Mouse (Mus musculus): ENCODE data around the gene Etv6. TPM values are rescaled to one million over a fixed set of nuclear protein-coding genes. Genes with fewer than 3 reads are reported as not detected.

The Etv6 gene
- total and polyA plus RNA-seq, 2 experiments from 2014 or later = 6.1 to 30.3 TPM

DNA sequence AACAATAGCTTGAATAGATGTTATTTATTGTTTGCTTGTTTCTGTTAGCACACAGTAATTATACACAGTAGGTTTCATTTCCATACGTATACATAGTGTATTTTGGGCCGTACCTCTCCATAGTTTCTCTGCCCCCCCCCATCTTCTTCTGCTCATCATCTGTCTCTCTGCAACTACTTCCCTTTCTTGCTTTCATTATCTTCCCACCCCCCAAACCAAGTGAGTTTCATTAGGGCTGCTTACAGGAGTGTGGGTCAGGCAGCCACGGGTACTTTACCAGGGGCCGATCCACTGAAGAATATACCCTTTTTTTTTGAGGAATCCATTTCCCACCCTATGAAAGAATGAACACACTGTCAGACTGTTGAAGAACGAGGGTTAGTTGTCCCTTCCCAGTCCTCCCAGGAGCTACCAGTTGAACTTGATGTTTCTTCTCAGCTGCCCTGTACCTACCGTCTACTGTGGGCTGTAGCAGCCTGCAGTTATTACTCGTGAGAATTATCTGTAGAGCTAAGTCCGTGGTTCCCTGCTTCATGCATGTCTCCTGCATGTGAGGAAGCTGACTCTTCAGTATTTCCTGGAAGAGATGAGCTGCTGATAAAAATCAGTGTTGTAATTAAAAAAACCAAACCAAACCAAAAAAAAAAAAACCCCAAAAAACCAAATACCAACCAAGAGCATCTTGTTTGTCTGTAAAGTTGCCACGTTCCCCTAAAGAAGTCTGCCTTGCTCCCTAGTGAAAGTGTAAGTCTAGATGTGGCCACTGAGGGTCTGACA is 9.8 kb downstream of the Etv6 start:
- H3K27me3 ChIP-seq (ENCODE audit: control insufficient read depth, insufficient read depth, low read length) = no peaks in the 10 kb centered on the region
- H3K4me1 ChIP-seq (ENCODE audit: control insufficient read depth, insufficient read depth) = peaks cover 66% of the 10 kb centered on the region
- H3K4me2 ChIP-seq (ENCODE audit: low read depth, low read length) = no peak overlapping the region
- 66% methylated on average over 9 of the region's 9 CpGs for WGBS
- DNase-seq (ENCODE audit: low spot score) (no peak), ATAC-seq (ENCODE audit: insufficient read depth, low read depth) (no peak)
- no peaks in the 10 kb centered on the region for H3K9me3 ChIP-seq (replicated peaks; ENCODE audit: control insufficient read depth, low read length)
- H3K27ac ChIP-seq (ENCODE audit: low read depth) = no peak overlapping the region
- H3K9ac ChIP-seq (replicated peaks; ENCODE audit: low read depth, low read length) = no peak overlapping the region
- TF ChIP-seq CTCF (IDR thresholded peaks at IDR 0.05; ENCODE audit: low read depth) (no peak), EP300 (IDR thresholded peaks at IDR 0.05; ENCODE audit: low read depth) (no peak)
- no peaks in the 10 kb centered on the region for H3K36me3 ChIP-seq (replicated peaks; ENCODE audit: control insufficient read depth, insufficient read depth, low read length)
- no peak overlapping the region for H3K4me3 ChIP-seq (ENCODE audit: low read depth, low read length)

DNA sequence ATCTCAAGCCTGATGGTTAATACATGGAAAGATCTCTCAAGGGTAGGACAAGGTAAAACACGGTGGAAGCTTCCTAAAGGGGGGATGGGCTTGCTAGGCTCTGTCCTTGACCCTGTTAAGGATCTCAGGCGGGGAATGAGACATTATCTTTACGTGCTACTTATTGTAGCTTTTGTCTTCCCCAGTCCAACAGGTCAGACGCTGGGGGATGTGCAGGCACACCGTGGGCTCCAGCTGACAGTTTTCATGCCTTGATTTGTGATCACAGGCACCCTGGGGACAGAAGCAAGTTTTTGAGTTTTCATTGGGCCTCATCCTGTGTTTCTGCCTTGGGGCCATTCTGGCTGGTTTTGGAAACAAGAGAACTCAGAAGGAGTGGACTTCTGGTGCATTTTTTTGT is 10.6 kb downstream of the Etv6 start:
- ATAC-seq (ENCODE audit: insufficient read depth, low read depth) (no peak), DNase-seq (ENCODE audit: low spot score) (no peak)
- Histone ChIP-seq H3K36me3 (replicated peaks; ENCODE audit: control insufficient read depth, insufficient read depth, low read length) (no peaks in the 10 kb centered on the region), H3K9ac (replicated peaks; ENCODE audit: low read depth, low read length) (no peak overlapping the region), H3K27me3 (ENCODE audit: control insufficient read depth, insufficient read depth, low read length) (no peaks in the 10 kb centered on the region), H3K4me3 (ENCODE audit: low read depth, low read length) (no peak overlapping the region), H3K4me1 (ENCODE audit: control insufficient read depth, insufficient read depth) (peaks cover 59% of the 10 kb centered on the region), H3K4me2 (ENCODE audit: low read depth, low read length) (no peak overlapping the region), H3K27ac (ENCODE audit: low read depth) (no peak overlapping the region), H3K9me3 (replicated peaks; ENCODE audit: control insufficient read depth, low read length) (no peaks in the 10 kb centered on the region)
- TF ChIP-seq EP300 (IDR thresholded peaks at IDR 0.05; ENCODE audit: low read depth) = no peak
- TF ChIP-seq CTCF (IDR thresholded peaks at IDR 0.05; ENCODE audit: low read depth) = no peak
- WGBS = 29% methylated on average over 5 of the region's 5 CpGs

DNA sequence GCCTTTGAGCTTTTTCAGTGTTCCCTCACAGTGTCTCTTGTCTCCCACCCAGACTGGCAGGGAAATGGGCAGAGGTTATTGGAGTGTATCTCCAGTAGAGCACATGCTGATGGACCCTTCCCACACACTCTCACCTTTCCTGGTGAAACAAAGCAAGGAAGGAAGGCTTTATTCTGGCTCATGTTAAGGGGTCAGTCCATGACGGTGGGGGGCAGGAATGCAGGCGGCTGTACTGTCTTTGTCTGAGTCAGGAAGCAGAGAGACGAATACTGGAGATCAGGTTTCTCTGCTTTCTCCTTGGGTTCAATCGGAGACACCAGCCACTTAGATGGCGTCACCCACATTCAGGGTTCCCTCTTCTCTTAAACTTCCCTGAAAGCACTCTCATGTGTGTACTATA is 11.7 kb downstream of the Etv6 start:
- H3K4me3 ChIP-seq (ENCODE audit: low read depth, low read length) = no peak overlapping the region
- no peak overlapping the region for H3K27ac ChIP-seq (ENCODE audit: low read depth)
- H3K36me3 ChIP-seq (replicated peaks; ENCODE audit: control insufficient read depth, insufficient read depth, low read length) = no peaks in the 10 kb centered on the region
- DNase-seq (ENCODE audit: low spot score) = no peak
- H3K4me2 ChIP-seq (ENCODE audit: low read depth, low read length) = no peak overlapping the region
- TF ChIP-seq EP300 (IDR thresholded peaks at IDR 0.05; ENCODE audit: low read depth) = no peak
- TF ChIP-seq CTCF (IDR thresholded peaks at IDR 0.05; ENCODE audit: low read depth) = no peak
- H3K9ac ChIP-seq (replicated peaks; ENCODE audit: low read depth, low read length) = no peak overlapping the region
- ATAC-seq (ENCODE audit: insufficient read depth, low read depth) = no peak
- H3K4me1 ChIP-seq (ENCODE audit: control insufficient read depth, insufficient read depth) = peaks cover 53% of the 10 kb centered on the region
- no peaks in the 10 kb centered on the region for H3K9me3 ChIP-seq (replicated peaks; ENCODE audit: control insufficient read depth, low read length)
- 62% methylated on average over 5 of the region's 5 CpGs for WGBS
- H3K27me3 ChIP-seq (ENCODE audit: control insufficient read depth, insufficient read depth, low read length) = no peaks in the 10 kb centered on the region

DNA sequence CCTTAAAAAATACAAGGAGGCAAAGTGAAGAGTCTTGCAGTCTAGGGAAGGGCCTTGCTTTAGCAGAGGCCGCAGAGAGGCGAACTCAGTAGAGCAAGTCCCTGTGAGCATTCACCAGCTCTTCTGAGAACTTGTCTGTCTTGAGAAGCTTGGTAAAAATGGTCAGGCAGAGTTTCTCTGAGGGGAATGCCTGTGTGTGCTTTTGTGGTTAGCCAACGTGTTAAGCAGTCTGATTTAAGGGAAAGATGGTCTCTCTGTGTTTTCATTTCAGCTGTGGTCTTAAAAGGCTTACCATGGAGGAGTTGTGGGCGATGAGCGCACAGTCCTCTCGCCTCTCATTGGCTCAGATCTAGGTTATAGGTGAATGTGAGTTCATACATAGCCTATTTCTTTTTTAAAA is 12.5 kb downstream of the Etv6 start:
- no peaks in the 10 kb centered on the region for H3K27me3 ChIP-seq (ENCODE audit: control insufficient read depth, insufficient read depth, low read length)
- H3K4me2 ChIP-seq (ENCODE audit: low read depth, low read length) = no peak overlapping the region
- DNase-seq (ENCODE audit: low spot score) (no peak), ATAC-seq (ENCODE audit: insufficient read depth, low read depth) (no peak)
- no peaks in the 10 kb centered on the region for H3K9me3 ChIP-seq (replicated peaks; ENCODE audit: control insufficient read depth, low read length)
- peaks cover 57% of the 10 kb centered on the region for H3K4me1 ChIP-seq (ENCODE audit: control insufficient read depth, insufficient read depth)
- no peak overlapping the region for H3K9ac ChIP-seq (replicated peaks; ENCODE audit: low read depth, low read length)
- WGBS = 87% methylated on average over 6 of the region's 6 CpGs
- H3K36me3 ChIP-seq (replicated peaks; ENCODE audit: control insufficient read depth, insufficient read depth, low read length) = no peaks in the 10 kb centered on the region
- no peak overlapping the region for H3K4me3 ChIP-seq (ENCODE audit: low read depth, low read length)
- TF ChIP-seq CTCF (IDR thresholded peaks at IDR 0.05; ENCODE audit: low read depth) = no peak
- H3K27ac ChIP-seq (ENCODE audit: low read depth) = no peak overlapping the region

DNA sequence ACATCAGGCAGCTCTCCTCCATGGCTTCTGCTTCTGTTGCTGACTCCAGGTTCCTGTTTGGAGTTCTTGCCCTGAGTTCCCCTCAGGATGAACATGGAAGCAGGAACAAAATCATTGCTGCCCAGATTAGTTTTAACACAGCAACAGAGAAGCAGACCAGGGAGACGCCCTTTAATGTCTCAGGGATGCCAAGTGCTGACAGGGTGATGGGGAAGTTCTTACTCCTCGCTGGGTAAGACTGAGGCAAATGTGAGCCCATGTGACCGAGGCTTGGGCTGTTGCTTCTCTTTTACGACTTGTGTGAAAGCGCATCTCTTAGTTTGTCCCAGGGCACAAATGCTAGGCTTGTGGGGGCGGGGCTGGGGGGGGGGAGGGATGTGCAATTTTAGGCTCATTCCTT is 13.5 kb downstream of the Etv6 start:
- H3K4me2 ChIP-seq (ENCODE audit: low read depth, low read length) = no peak overlapping the region
- TF ChIP-seq CTCF (IDR thresholded peaks at IDR 0.05; ENCODE audit: low read depth) (no peak), EP300 (IDR thresholded peaks at IDR 0.05; ENCODE audit: low read depth) (no peak)
- H3K9me3 ChIP-seq (replicated peaks; ENCODE audit: control insufficient read depth, low read length) = no peaks in the 10 kb centered on the region
- H3K9ac ChIP-seq (replicated peaks; ENCODE audit: low read depth, low read length) = no peak overlapping the region
- H3K27ac ChIP-seq (ENCODE audit: low read depth) = no peak overlapping the region
- no peak for DNase-seq (ENCODE audit: low spot score)
- 83% methylated on average over 6 of the region's 6 CpGs for WGBS
- no peaks in the 10 kb centered on the region for H3K27me3 ChIP-seq (ENCODE audit: control insufficient read depth, insufficient read depth, low read length)
- ATAC-seq (ENCODE audit: insufficient read depth, low read depth) = no peak
- no peaks in the 10 kb centered on the region for H3K36me3 ChIP-seq (replicated peaks; ENCODE audit: control insufficient read depth, insufficient read depth, low read length)
- no peak overlapping the region for H3K4me3 ChIP-seq (ENCODE audit: low read depth, low read length)
- peaks cover 56% of the 10 kb centered on the region for H3K4me1 ChIP-seq (ENCODE audit: control insufficient read depth, insufficient read depth)

DNA sequence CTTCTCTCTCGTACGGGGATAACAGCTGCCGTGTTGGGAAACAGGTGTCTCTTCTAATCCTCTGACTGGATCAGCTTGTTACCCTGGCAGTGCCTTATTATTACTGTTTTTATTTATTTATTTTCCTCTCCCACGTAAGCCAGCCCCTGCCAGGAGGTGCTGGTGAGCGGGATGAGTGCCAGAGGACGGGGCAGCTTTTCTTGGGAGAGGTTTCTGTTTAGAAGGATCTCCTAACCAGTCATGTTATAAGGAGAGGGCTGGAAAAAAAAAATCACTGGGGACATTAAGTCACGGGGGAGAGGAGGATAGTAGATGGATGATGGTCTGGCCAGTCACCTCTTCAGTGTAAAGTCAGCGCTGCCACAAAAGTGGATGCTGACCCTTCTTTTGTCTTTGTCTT is 15.0 kb downstream of the Etv6 start:
- 87% methylated on average over 8 of the region's 8 CpGs for WGBS

More for the DNA sequence above, 15.0 kb downstream of the Etv6 start:
- H3K27ac ChIP-seq (ENCODE audit: low read depth) = no peak overlapping the region
- ATAC-seq (ENCODE audit: insufficient read depth, low read depth) = no peak
- no peaks in the 10 kb centered on the region for H3K9me3 ChIP-seq (replicated peaks; ENCODE audit: control insufficient read depth, low read length)
- H3K4me1 ChIP-seq (ENCODE audit: control insufficient read depth, insufficient read depth) = peaks cover 41% of the 10 kb centered on the region
- DNase-seq (ENCODE audit: low spot score) = no peak
- TF ChIP-seq CTCF (IDR thresholded peaks at IDR 0.05; ENCODE audit: low read depth) (no peak), EP300 (IDR thresholded peaks at IDR 0.05; ENCODE audit: low read depth) (no peak)
- H3K36me3 ChIP-seq (replicated peaks; ENCODE audit: control insufficient read depth, insufficient read depth, low read length) = no peaks in the 10 kb centered on the region
- no peak overlapping the region for H3K4me2 ChIP-seq (ENCODE audit: low read depth, low read length)
- H3K4me3 ChIP-seq (ENCODE audit: low read depth, low read length) = no peak overlapping the region
- no peaks in the 10 kb centered on the region for H3K27me3 ChIP-seq (ENCODE audit: control insufficient read depth, insufficient read depth, low read length)
- no peak overlapping the region for H3K9ac ChIP-seq (replicated peaks; ENCODE audit: low read depth, low read length)

Data from heart, postnatal 0 days (tissue).